Mouse (Mus musculus): ENCODE data around the gene Pold1. TPM values are rescaled to one million over a fixed set of nuclear protein-coding genes. Genes with fewer than 3 reads are reported as not detected.
A peak's percentile ranks its signal among the peaks of the same experiment; 100 is the strongest.

The Pold1 gene
- polyA plus RNA-seq, 1 experiment: 18.1 TPM

- TF ChIP-seq CTCF (IDR thresholded peaks at IDR 0.05; ENCODE audit: control insufficient read depth, insufficient read depth, insufficient replicate concordance, low read depth, low read length) (no peak), POLR2A (IDR thresholded peaks at IDR 0.05; ENCODE audit: control insufficient read depth, low read depth, low read length) (no peak)
- no peak within 1 kb of the TSS for H3K27ac ChIP-seq (ENCODE audit: control insufficient read depth, insufficient read depth, low read depth, low read length)
- no peaks in the 10 kb centered on the region for H3K36me3 ChIP-seq (ENCODE audit: control insufficient read depth, insufficient read depth, low read length)
- H3K4me3 ChIP-seq (ENCODE audit: control insufficient read depth, low read depth, low read length): no peak within 1 kb of the TSS
- no peaks in the 10 kb centered on the region for H3K27me3 ChIP-seq (ENCODE audit: control insufficient read depth, insufficient read depth, low read length)
- H3K4me1 ChIP-seq (ENCODE audit: control insufficient read depth, insufficient read depth, low read length): peaks cover 10% of the 10 kb centered on the region
Measured at GRCm38 (mm10) chr7:44531946-44532732, 16.5 kb downstream of the Pold1 start, which contains the start of gene Spib. Spib (minus strand) TSS chr7:44532071.

GRCm38 (mm10) chr7:44531207-44531606, 17.4 kb downstream of the Pold1 start:
- TF ChIP-seq CTCF (IDR thresholded peaks at IDR 0.05; ENCODE audit: control insufficient read depth, insufficient read depth, insufficient replicate concordance, low read depth, low read length) (no peak), POLR2A (IDR thresholded peaks at IDR 0.05; ENCODE audit: control insufficient read depth, low read depth, low read length) (no peak)
- Histone ChIP-seq H3K4me1 (ENCODE audit: control insufficient read depth, insufficient read depth, low read length) (peaks cover 13% of the 10 kb centered on the region), H3K27ac (ENCODE audit: control insufficient read depth, insufficient read depth, low read depth, low read length) (no peak overlapping the region), H3K27me3 (ENCODE audit: control insufficient read depth, insufficient read depth, low read length) (no peaks in the 10 kb centered on the region), H3K36me3 (ENCODE audit: control insufficient read depth, insufficient read depth, low read length) (no peaks in the 10 kb centered on the region), H3K4me3 (ENCODE audit: control insufficient read depth, low read depth, low read length) (no peak overlapping the region)

- Histone ChIP-seq H3K27ac (ENCODE audit: control insufficient read depth, insufficient read depth, low read depth, low read length) (no peak overlapping the region), H3K27me3 (ENCODE audit: control insufficient read depth, insufficient read depth, low read length) (no peaks in the 10 kb centered on the region), H3K4me1 (ENCODE audit: control insufficient read depth, insufficient read depth, low read length) (peaks cover 13% of the 10 kb centered on the region), H3K4me3 (ENCODE audit: control insufficient read depth, low read depth, low read length) (no peak overlapping the region), H3K36me3 (ENCODE audit: control insufficient read depth, insufficient read depth, low read length) (no peaks in the 10 kb centered on the region)
- no peak for TF ChIP-seq POLR2A (IDR thresholded peaks at IDR 0.05; ENCODE audit: control insufficient read depth, low read depth, low read length)
- no peak for TF ChIP-seq CTCF (IDR thresholded peaks at IDR 0.05; ENCODE audit: control insufficient read depth, insufficient read depth, insufficient replicate concordance, low read depth, low read length)
Measured at GRCm38 (mm10) chr7:44530507-44530906, 18.1 kb downstream of the Pold1 start.

GRCm38 (mm10) chr7:44529518-44529917, 19.1 kb downstream of the Pold1 start:
- Histone ChIP-seq H3K4me1 (ENCODE audit: control insufficient read depth, insufficient read depth, low read length) (peaks cover 17% of the 10 kb centered on the region), H3K4me3 (ENCODE audit: control insufficient read depth, low read depth, low read length) (no peak overlapping the region), H3K27ac (ENCODE audit: control insufficient read depth, insufficient read depth, low read depth, low read length) (no peak overlapping the region), H3K36me3 (ENCODE audit: control insufficient read depth, insufficient read depth, low read length) (no peaks in the 10 kb centered on the region), H3K27me3 (ENCODE audit: control insufficient read depth, insufficient read depth, low read length) (no peaks in the 10 kb centered on the region)
- TF ChIP-seq POLR2A (IDR thresholded peaks at IDR 0.05; ENCODE audit: control insufficient read depth, low read depth, low read length) (no peak), CTCF (IDR thresholded peaks at IDR 0.05; ENCODE audit: control insufficient read depth, insufficient read depth, insufficient replicate concordance, low read depth, low read length) (no peak)

GRCm38 (mm10) chr7:44527483-44528398, 20.9 kb downstream of the Pold1 start:
- TF ChIP-seq POLR2A (IDR thresholded peaks at IDR 0.05; ENCODE audit: control insufficient read depth, low read depth, low read length): no peak
- peak; percentile 83; the same call in 1 of the 2 replicates for TF ChIP-seq CTCF (IDR thresholded peaks at IDR 0.05; ENCODE audit: control insufficient read depth, insufficient read depth, insufficient replicate concordance, low read depth, low read length)
- no peak overlapping the region for H3K27ac ChIP-seq (ENCODE audit: control insufficient read depth, insufficient read depth, low read depth, low read length)
- H3K4me3 ChIP-seq (ENCODE audit: control insufficient read depth, low read depth, low read length): peak overlapping the region; percentile 46
- H3K27me3 ChIP-seq (ENCODE audit: control insufficient read depth, insufficient read depth, low read length): no peaks in the 10 kb centered on the region
- H3K36me3 ChIP-seq (ENCODE audit: control insufficient read depth, insufficient read depth, low read length): no peaks in the 10 kb centered on the region
- H3K4me1 ChIP-seq (ENCODE audit: control insufficient read depth, insufficient read depth, low read length): peaks cover 18% of the 10 kb centered on the region

- Histone ChIP-seq H3K4me1 (ENCODE audit: control insufficient read depth, insufficient read depth, low read length) (peaks cover 18% of the 10 kb centered on the region), H3K36me3 (ENCODE audit: control insufficient read depth, insufficient read depth, low read length) (no peaks in the 10 kb centered on the region), H3K27me3 (ENCODE audit: control insufficient read depth, insufficient read depth, low read length) (no peaks in the 10 kb centered on the region), H3K4me3 (ENCODE audit: control insufficient read depth, low read depth, low read length) (no peak overlapping the region), H3K27ac (ENCODE audit: control insufficient read depth, insufficient read depth, low read depth, low read length) (no peak overlapping the region)
- TF ChIP-seq CTCF (IDR thresholded peaks at IDR 0.05; ENCODE audit: control insufficient read depth, insufficient read depth, insufficient replicate concordance, low read depth, low read length): no peak
- TF ChIP-seq POLR2A (IDR thresholded peaks at IDR 0.05; ENCODE audit: control insufficient read depth, low read depth, low read length): no peak
Measured at GRCm38 (mm10) chr7:44526414-44527154, 22.1 kb downstream of the Pold1 start.
